Comparison of ENCODE assay signal across 9 mouse cellular contexts in genomic region chr16:44579421-44580024, GRCm38 (mm10). TPM values are rescaled to one million over a fixed set of nuclear protein-coding genes. Genes with fewer than 3 reads are reported as not detected.
A peak's percentile ranks its signal among the peaks of the same experiment; 100 is the strongest.
DNase-seq lines count a peak whose midpoint lies in the region; ATAC-seq and TF ChIP-seq lines count a peak whose summit lies in the region.
"Had no signal": no experiment of that assay in that cellular context is flagged by ENCODE, and none has a peak within 500 bp of the region (broad histone marks: within the 10 kb centered on the region; RNA-seq: fewer than 3 reads in every experiment).

No protein-coding gene starts in this region.

- no peak for TF ChIP-seq CTCF in left cerebral cortex, adult 2 months (IDR thresholded peaks at IDR 0.05)

- peaks cover 11% of the 10 kb centered on the region for H3K4me1 ChIP-seq in heart, embryonic 13.5 days
- peaks cover 5% of the 10 kb centered on the region; the same call in 1 of the 2 replicates for H3K4me1 ChIP-seq in forebrain, embryonic 16.5 days (replicated peaks; ENCODE audit: control insufficient read depth, insufficient read depth, low read length)
- H3K4me1 ChIP-seq in midbrain, embryonic 10.5 days = peaks cover 18% of the 10 kb centered on the region

- no peak; the same call in 1 of the 2 replicates for ATAC-seq in heart, embryonic 13.5 days (ENCODE audit: extremely low read depth, insufficient number of reproducible peaks, low FRiP score, low TSS enrichment)
- peak; percentile 93 for ATAC-seq in forebrain, embryonic 16.5 days

- peak overlapping the region; percentile 76 for H3K27ac ChIP-seq in heart, embryonic 13.5 days (replicated peaks)
- peak overlapping the region; percentile 48; the same call in 1 of the 2 replicates for H3K27ac ChIP-seq in forebrain, embryonic 16.5 days (ENCODE audit: low read length)
- peak overlapping the region; percentile 6; the same call in 1 of the 2 replicates for H3K27ac ChIP-seq in midbrain, embryonic 10.5 days (replicated peaks)
- H3K27ac ChIP-seq in left cerebral cortex, adult 2 months = no peak overlapping the region

- DNase-seq in heart, adult 8-10 months (ENCODE audit: low spot score) = no peak
- DNase-seq in R1 (ENCODE audit: low read depth, low spot score) = peak; percentile 28
- DNase-seq in midbrain, embryonic 10.5 days (ENCODE audit: low spot score) = no peak
- no peak for DNase-seq in testis, postnatal 14 days (ENCODE audit: low spot score)
- no peak for DNase-seq in liver
- no peak for DNase-seq in left cerebral cortex, adult 2 months (ENCODE audit: extremely low spot score in 1 of 2, low spot score in 2 of 2)
- DNase-seq: gastrocnemius, postnatal 10 days had no signal

- no peaks in the 10 kb centered on the region for H3K36me3 ChIP-seq in heart, embryonic 13.5 days
- no peaks in the 10 kb centered on the region for H3K36me3 ChIP-seq in forebrain, embryonic 16.5 days (ENCODE audit: control insufficient read depth, insufficient read depth)
- H3K36me3 ChIP-seq in midbrain, embryonic 10.5 days = no peaks in the 10 kb centered on the region

- H3K9ac ChIP-seq in heart, embryonic 13.5 days = 0 out of 2 replicates have a peak overlapping the region, but pooled peaks have one; percentile 52
- H3K9ac ChIP-seq in forebrain, embryonic 16.5 days (replicated peaks; ENCODE audit: low read depth, low read length) = no peak overlapping the region

- no peaks in the 10 kb centered on the region for H3K27me3 ChIP-seq in heart, embryonic 13.5 days (replicated peaks)
- no peaks in the 10 kb centered on the region for H3K27me3 ChIP-seq in forebrain, embryonic 16.5 days (replicated peaks; ENCODE audit: control insufficient read depth, insufficient read depth, low read length)
- no peaks in the 10 kb centered on the region for H3K27me3 ChIP-seq in midbrain, embryonic 10.5 days (ENCODE audit: low read depth, poor library complexity, severe bottlenecking)

- intact Hi-C loops in left cerebral cortex, adult 2 months (cut with DNase I) = no loop called here

- H3K4me2 ChIP-seq in heart, embryonic 13.5 days = peak overlapping the region; percentile 59
- H3K4me2 ChIP-seq in forebrain, embryonic 16.5 days (ENCODE audit: low read length) = peak overlapping the region; percentile 5; the same call in 1 of the 2 replicates

- peak overlapping the region; percentile 32 for H3K4me3 ChIP-seq in heart, embryonic 13.5 days
- no peak overlapping the region for H3K4me3 ChIP-seq in forebrain, embryonic 16.5 days (replicated peaks; ENCODE audit: low read length)
- no peak overlapping the region for H3K4me3 ChIP-seq in midbrain, embryonic 10.5 days
- no peak overlapping the region for H3K4me3 ChIP-seq in left cerebral cortex, adult 2 months

- no peaks in the 10 kb centered on the region for H3K9me3 ChIP-seq in heart, embryonic 13.5 days
- H3K9me3 ChIP-seq in forebrain, embryonic 16.5 days (ENCODE audit: control insufficient read depth, low read length) = no peaks in the 10 kb centered on the region
- H3K9me3 ChIP-seq in midbrain, embryonic 10.5 days (replicated peaks) = no peaks in the 10 kb centered on the region

- 25% methylated on average over 15 of the region's 15 CpGs for WGBS in heart, embryonic 13.5 days
- 3% methylated on average over 15 of the region's 15 CpGs for WGBS in forebrain, embryonic 16.5 days
- 32% methylated on average over 15 of the region's 15 CpGs for WGBS in midbrain, embryonic 10.5 days

RNA-seq across cellular contexts. Expression of gene Boc, which starts 20.8 kb away (rescaled TPM):
- polyA plus RNA-seq in heart, embryonic 13.5 days (2015; fragmentation: Nextera tagmentation; extraction: Ambion mirVana) = 7.8 and 10.0 TPM in 2 replicates
- 1 to 10 TPM; 3.5 to 4.0 (median 3.8) TPM for total RNA-seq in heart, adult 8-10 months (2022)
- 15.2 and 17.6 TPM in 2 replicates for polyA plus RNA-seq in forebrain, embryonic 16.5 days (2015; fragmentation: Nextera tagmentation; extraction: Ambion mirVana)
- 30.8 and 37.1 TPM in 2 replicates for polyA plus RNA-seq in midbrain, embryonic 10.5 days (2016; fragmentation: Nextera tagmentation; extraction: Ambion mirVana)
- total RNA-seq in left cerebral cortex, adult 2 months (2021) = 10 to 100 TPM; 18.7 to 20.0 TPM
